Mouse (Mus musculus) heart, adult 2 months (tissue): Measurements from ENCODE around the gene Gm11549.

Experiments used
- CTCF ChIP-seq: fragments of 200-600 bp; IDR thresholded peaks from 2 replicates; pipeline ENCODE4 v1.8.1; 2022; ENCODE audit warnings: antibody characterized with exemption, mild to moderate bottlenecking, moderate library complexity
- EP300 ChIP-seq: fragments of 200-500 bp; IDR thresholded peaks from 2 replicates; pipeline ENCODE4 v1.6.1; 2011; ENCODE audit warnings: low read depth, low read length, control low read depth; ENCODE audit not compliant: insufficient read depth

GRCm38 (mm10) chr3:36541399-36541798 lies 19.8 kb upstream of the Gm11549 start:
- TF ChIP-seq EP300 = no peak
- no peak for TF ChIP-seq CTCF
